Mouse (Mus musculus): ENCODE results near the gene Smarca4. TPM values are rescaled to one million over a fixed set of nuclear protein-coding genes. Genes with fewer than 3 reads are reported as not detected.

Gene Smarca4
- total and polyA plus RNA-seq, 2 experiments from 2014 or later: 92.5 to 180 TPM

DNA sequence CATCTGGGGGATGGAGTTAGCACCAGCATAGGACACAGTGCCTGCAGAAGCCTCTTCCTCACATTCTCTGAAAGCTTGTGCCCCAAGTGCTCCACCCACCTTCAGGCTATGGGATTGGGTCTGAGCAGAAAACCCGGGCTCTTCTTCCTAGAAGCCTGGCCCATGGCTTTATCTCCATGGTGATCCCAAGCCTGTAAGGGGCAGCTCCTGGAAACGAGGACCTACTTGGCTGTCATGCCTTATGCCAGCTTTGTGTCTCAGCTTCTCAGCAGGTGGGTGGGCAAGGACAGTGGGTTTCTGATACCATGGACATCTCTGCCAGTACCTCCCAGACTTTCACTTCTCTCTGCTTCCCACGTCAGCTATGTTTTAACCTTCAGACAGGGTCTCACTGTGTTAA, 37.7 kb upstream of the Smarca4 start:
- no peak overlapping the region for H3K9ac ChIP-seq
- H3K27me3 ChIP-seq (ENCODE audit: insufficient read depth, low read length): no peaks in the 10 kb centered on the region
- no peaks in the 10 kb centered on the region for H3K9me3 ChIP-seq (ENCODE audit: low read length)
- TF ChIP-seq CTCF (IDR thresholded peaks at IDR 0.05; ENCODE audit: low read depth): no peak
- peaks cover 86% of the 10 kb centered on the region for H3K36me3 ChIP-seq (ENCODE audit: insufficient read depth)
- H3K4me1 ChIP-seq (ENCODE audit: insufficient read depth): no peaks in the 10 kb centered on the region
- no peak overlapping the region for H3K4me3 ChIP-seq (ENCODE audit: low read depth, low read length)
- H3K27ac ChIP-seq (ENCODE audit: low read depth, low read length): no peak overlapping the region
- ATAC-seq (no peak), DNase-seq (no peak)
- WGBS: 62% methylated on average over 3 of the region's 3 CpGs
- no peak overlapping the region for H3K4me2 ChIP-seq (ENCODE audit: low read depth)

DNA sequence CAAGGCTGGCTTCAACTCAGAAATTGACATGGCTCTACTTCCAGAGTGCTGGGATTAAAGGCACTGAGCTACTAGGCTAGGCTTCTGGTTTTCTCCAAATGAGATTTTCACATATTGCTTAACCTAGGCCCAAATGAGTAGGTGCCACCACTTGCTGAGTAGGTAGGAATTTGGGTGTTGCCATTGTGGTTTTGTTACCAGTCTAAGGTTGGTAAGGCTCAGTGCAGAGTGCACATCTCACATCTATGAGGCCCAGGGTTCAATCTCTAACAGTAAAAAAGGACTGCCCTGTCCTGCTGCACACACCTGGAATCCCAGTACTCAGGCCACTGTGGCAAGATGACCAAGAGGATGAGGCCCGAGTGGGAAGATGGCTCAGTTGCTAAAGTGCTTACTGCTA, 30.6 kb upstream of the Smarca4 start:
- ATAC-seq: no peak
- no peak for TF ChIP-seq CTCF (IDR thresholded peaks at IDR 0.05; ENCODE audit: low read depth)
- Histone ChIP-seq H3K9ac (no peak overlapping the region), H3K27me3 (ENCODE audit: insufficient read depth, low read length) (no peaks in the 10 kb centered on the region), H3K4me1 (ENCODE audit: insufficient read depth) (no peaks in the 10 kb centered on the region), H3K4me3 (ENCODE audit: low read depth, low read length) (no peak overlapping the region), H3K27ac (ENCODE audit: low read depth, low read length) (no peak overlapping the region), H3K9me3 (ENCODE audit: low read length) (no peaks in the 10 kb centered on the region), H3K4me2 (ENCODE audit: low read depth) (no peak overlapping the region), H3K36me3 (ENCODE audit: insufficient read depth) (peaks cover 87% of the 10 kb centered on the region)
- DNase-seq: no peak
- 97% methylated on average over 1 of the region's 1 CpGs for WGBS

DNA sequence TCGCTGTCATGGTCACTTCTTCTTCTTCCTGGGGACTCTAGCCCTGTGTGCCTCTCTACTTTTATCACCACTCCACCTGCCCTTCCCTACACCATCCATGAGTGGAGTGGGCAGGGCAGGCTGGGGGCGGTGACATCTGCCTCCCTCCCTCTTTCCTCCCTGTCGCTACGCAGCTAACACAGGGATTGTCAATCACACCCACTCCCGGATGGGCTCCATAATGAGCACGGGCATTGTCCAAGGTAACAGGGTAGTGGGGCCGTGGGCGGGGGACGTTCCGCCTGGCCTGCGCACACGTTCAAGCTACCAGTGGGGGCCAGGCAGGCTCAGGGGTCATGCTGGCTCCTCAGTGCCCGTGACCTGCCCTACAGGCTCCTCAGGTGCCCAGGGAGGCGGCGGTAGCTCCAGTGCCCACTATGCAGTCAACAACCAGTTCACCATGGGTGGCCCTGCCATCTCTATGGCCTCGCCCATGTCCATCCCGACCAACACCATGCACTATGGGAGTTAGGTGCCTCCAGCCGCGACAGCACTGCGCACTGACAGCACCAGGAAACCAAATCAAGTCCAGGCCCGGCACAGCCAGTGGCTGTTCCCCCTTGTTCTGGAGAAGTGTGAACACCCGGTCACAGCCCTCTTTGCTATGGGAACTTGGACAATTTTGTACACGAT, 28.2 kb upstream of the Smarca4 start:
- Histone ChIP-seq H3K9me3 (ENCODE audit: low read length) (no peaks in the 10 kb centered on the region), H3K36me3 (ENCODE audit: insufficient read depth) (peaks cover 65% of the 10 kb centered on the region), H3K4me1 (ENCODE audit: insufficient read depth) (peaks cover 8% of the 10 kb centered on the region; the same call in 1 of the 2 replicates), H3K27ac (ENCODE audit: low read depth, low read length) (no peak overlapping the region), H3K4me3 (ENCODE audit: low read depth, low read length) (no peak overlapping the region), H3K4me2 (ENCODE audit: low read depth) (no peak overlapping the region), H3K27me3 (ENCODE audit: insufficient read depth, low read length) (no peaks in the 10 kb centered on the region), H3K9ac (no peak overlapping the region)
- WGBS: 86% methylated on average over 23 of the region's 23 CpGs
- ATAC-seq (no peak), DNase-seq (no peak)
- no peak for TF ChIP-seq CTCF (IDR thresholded peaks at IDR 0.05; ENCODE audit: low read depth)

DNA sequence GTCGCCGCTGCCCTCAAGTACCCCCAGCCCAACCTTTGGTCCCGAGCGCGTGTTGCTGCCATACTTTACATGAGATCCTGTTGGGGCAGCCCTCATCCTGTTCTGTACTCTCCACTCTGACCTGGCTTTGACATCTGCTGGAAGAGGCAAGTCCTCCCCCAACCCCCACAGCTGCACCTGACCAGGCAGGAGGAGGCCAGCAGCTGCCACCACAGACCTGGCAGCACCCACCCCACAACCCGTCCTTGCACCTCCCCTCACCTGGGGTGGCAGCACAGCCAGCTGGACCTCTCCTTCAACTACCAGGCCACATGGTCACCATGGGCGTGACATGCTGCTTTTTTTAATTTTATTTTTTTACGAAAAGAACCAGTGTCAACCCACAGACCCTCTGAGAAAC, 27.6 kb upstream of the Smarca4 start:
- Histone ChIP-seq H3K9ac (no peak overlapping the region), H3K27ac (ENCODE audit: low read depth, low read length) (no peak overlapping the region), H3K4me2 (ENCODE audit: low read depth) (no peak overlapping the region), H3K27me3 (ENCODE audit: insufficient read depth, low read length) (no peaks in the 10 kb centered on the region), H3K4me3 (ENCODE audit: low read depth, low read length) (no peak overlapping the region), H3K36me3 (ENCODE audit: insufficient read depth) (peaks cover 60% of the 10 kb centered on the region), H3K9me3 (ENCODE audit: low read length) (no peaks in the 10 kb centered on the region), H3K4me1 (ENCODE audit: insufficient read depth) (peaks cover 8% of the 10 kb centered on the region; the same call in 1 of the 2 replicates)
- 92% methylated on average over 8 of the region's 8 CpGs for WGBS
- ATAC-seq: no peak
- no peak for DNase-seq
- no peak for TF ChIP-seq CTCF (IDR thresholded peaks at IDR 0.05; ENCODE audit: low read depth)

DNA sequence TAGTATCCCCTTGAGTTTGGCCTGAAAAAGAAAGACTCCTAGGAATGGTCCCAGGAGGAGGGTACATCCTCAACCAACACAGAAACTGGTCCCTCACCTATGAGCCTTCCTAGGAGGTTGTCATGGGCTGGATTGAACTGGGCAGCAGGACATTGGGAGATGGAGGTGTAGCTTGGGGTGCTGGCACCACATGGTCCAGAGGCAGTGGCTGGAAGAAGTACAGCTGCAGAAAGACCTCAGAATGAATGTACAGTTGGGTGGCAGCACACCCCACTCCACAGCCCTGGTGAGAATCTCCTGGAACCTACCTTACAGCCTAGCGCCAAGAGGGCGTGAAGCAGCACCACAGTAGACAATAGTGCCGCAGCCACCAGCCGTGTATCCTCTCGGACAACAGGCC, 26.4 kb upstream of the Smarca4 start:
- WGBS: 80% methylated on average over 5 of the region's 5 CpGs

DNA sequence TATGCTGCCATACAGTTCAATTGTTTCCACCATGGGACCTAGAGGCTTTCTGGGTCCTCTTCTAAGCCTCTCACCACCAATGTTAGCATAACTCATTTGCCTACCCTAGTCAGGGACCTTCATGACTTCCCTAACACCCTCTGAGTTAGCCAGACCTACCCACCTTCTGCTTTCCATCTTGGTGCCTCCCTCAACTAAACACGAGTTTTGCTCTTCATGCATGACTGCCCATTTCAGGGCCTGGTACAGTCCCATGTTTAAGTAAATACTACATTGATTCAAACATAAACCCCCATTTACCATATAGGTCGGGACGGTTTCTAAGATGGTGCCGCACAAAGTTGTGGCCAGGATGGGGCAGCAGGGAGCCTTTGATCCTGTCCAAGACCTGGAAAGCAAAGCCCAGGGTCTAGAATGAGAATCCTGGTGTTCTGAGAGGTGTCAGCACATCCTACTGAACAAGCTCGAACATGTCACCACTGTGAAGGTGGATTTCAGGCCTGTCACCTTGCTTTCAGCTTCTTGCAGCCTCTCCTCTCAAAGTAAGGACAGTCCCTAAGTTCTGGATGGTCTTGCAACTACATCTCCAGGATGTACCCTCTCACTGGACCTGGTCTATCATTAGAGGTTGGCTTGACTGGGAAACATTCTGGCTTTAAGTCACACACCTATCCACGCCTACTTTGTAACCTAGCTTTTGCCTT, 24.7 kb upstream of the Smarca4 start:
- no peak overlapping the region for H3K4me2 ChIP-seq (ENCODE audit: low read depth)
- H3K4me3 ChIP-seq (ENCODE audit: low read depth, low read length): no peak overlapping the region
- no peak overlapping the region for H3K9ac ChIP-seq
- H3K36me3 ChIP-seq (ENCODE audit: insufficient read depth): peaks cover 42% of the 10 kb centered on the region
- peaks cover 23% of the 10 kb centered on the region for H3K4me1 ChIP-seq (ENCODE audit: insufficient read depth)
- no peak overlapping the region for H3K27ac ChIP-seq (ENCODE audit: low read depth, low read length)
- 79% methylated on average over 6 of the region's 6 CpGs for WGBS
- no peak for TF ChIP-seq CTCF (IDR thresholded peaks at IDR 0.05; ENCODE audit: low read depth)
- no peak for ATAC-seq
- DNase-seq: no peak
- H3K27me3 ChIP-seq (ENCODE audit: insufficient read depth, low read length): no peaks in the 10 kb centered on the region
- H3K9me3 ChIP-seq (ENCODE audit: low read length): no peaks in the 10 kb centered on the region

More for the DNA sequence above, 26.4 kb upstream of the Smarca4 start:
- no peak overlapping the region for H3K27ac ChIP-seq (ENCODE audit: low read depth, low read length)
- ATAC-seq (no peak), DNase-seq (no peak)
- TF ChIP-seq CTCF (IDR thresholded peaks at IDR 0.05; ENCODE audit: low read depth): no peak
- H3K4me1 ChIP-seq (ENCODE audit: insufficient read depth): peaks cover 15% of the 10 kb centered on the region
- H3K9me3 ChIP-seq (ENCODE audit: low read length): no peaks in the 10 kb centered on the region
- H3K4me3 ChIP-seq (ENCODE audit: low read depth, low read length): no peak overlapping the region
- H3K36me3 ChIP-seq (ENCODE audit: insufficient read depth): peaks cover 51% of the 10 kb centered on the region
- H3K9ac ChIP-seq: no peak overlapping the region
- no peaks in the 10 kb centered on the region for H3K27me3 ChIP-seq (ENCODE audit: insufficient read depth, low read length)
- no peak overlapping the region for H3K4me2 ChIP-seq (ENCODE audit: low read depth)
